Mouse (Mus musculus): ENCODE data around the gene Vmn1r218.
A peak's percentile ranks its signal among the peaks of the same experiment; 100 is the strongest.
"Not testable (repeated sequence)": the region's sequence is repeated elsewhere in the genome, so short reads cannot be mapped to it uniquely, and the experiment has no call there.

Vmn1r218 gene

DNA sequence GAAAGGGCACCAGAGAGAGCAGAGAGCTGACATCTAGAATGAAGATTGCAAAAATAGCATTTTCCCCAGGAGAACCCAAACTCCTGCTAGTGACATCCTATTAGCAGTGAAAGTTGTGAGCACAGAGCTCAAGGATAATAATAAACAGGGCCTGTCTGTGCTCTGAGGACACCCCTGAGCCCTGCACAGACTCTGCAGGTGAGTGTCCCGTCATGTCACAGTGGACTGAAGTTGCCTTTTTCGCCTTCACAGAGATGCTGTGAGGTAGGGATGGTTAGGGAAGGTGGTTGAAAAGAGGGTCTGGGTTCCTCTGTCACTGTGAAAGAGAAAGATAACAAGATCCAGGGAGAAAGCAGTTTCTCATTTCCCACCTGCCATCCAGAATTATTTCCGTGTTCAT, at the start of gene Vmn1r218:
TSS of gene Vmn1r218 (plus strand) at position 57 of the 400 bp plus-strand sequence.
- no peak for DNase-seq

GRCm38 (mm10) chr13:23094386-23094785, 38.6 kb upstream of the Vmn1r218 start:
- DNase-seq = no peak

DNA sequence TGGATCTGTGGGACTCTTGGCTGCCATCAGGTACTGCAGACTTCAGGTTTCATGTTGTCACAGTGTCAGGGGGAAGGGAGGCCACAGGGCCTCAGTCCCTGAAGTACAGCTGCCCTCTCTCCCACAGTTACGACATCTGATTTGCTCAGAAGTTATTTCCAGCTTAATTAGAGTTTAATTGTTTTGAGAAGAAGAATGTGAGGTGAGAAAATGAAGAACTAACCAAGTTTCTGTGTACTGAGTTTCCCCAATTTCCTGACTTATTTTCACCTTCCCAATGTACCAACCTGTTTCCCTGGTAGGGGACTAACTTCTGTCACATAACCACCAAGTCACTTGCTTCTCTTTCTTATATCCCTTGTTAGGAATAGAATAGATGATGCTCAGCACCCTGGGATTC, 14.8 kb upstream of the Vmn1r218 start, which contains the start of gene Vmn1r217:
TSS of gene Vmn1r217 (minus strand) at position 101 of the 400 bp plus-strand sequence.
- DNase-seq = not testable (repeated sequence)

DNA sequence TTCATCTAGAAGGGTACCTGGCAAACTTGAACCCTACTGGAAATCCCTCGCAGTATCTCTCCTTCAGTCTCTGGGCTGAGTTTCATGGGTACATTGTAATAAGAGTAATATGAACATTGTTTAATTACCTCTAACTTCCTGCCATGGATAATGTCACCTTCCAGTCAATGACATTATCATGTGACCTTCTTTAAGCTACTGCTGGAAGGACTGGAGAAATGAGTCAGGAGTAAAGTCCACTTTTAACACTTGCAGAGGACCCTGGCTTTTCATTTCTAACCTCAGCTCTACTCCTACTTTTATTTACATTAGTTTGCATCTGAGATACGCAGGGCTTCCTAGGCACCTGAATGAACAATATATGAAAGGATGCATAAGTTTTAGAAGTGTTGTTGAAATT, 12.3 kb upstream of the Vmn1r218 start:
- no peak for DNase-seq

DNA sequence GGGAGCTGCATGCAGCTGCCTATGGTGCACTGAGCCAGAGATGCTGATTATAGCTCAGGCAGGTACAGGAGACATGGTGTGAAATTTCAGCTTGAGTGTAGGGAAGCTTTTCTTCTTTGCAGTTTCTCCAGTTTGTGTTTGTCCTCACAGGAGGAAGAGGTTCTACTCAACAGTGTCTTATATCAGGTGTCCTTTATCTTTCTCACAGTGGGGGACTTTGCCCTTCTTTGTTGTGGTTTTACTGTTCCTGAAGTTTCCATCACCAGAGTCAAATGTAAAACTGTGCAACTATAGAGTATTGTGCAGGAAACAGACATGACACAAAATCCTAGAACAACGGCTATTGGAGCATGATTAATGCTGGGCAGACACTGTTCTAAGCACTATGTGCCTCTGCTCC, 546 bp downstream of the Vmn1r218 start:
- DNase-seq = no peak

DNA sequence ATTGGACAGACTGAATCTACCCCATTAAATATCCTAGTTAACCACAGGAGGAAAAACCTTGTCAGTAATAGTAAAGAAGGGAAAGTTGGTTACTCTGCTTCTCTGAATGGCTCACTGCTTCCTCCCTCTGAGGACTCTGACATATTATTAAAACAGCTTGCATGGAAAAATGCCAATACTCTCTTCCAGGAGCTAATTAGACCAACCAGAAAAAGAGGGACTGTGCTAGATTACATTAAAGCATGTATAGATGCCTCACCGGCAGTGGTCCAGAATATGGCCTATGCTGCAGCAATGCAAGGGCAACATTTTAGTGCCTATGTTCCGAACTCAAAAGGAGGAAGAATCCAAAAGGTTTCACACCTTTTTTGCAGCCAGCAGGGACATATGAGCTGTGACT, 5.9 kb downstream of the Vmn1r218 start:
- DNase-seq = no peak

- peak in 1 of 2 experiments; percentile 27 for DNase-seq
These were observed 24.9 kb downstream of the Vmn1r218 start for GRCm38 (mm10) chr13:23157848-23158247.

- no peak for DNase-seq
These were observed 26.1 kb downstream of the Vmn1r218 start, which contains the start of gene Vmn1r219 for GRCm38 (mm10) chr13:23159012-23159411. Gene Vmn1r219 (plus strand): TSS chr13:23159312.

DNA sequence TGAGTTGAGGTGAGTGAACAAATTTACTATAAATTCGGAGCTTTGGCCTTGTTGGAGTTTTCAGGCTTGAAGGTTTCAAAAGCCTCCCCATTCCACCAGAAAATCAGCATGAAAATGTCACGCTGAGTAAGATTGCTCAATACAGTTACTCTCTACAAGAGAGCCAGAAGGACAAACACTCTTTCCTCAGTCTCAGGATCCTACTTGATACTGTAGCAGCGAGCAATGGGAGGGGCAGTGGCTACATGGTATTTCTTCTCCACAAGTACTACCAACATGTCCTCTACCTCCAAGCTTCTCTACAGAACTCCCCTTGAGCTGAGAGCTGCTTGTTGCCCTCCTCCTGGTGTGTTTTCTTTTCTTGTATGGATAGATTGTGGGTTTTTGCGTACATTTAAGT, 33.5 kb downstream of the Vmn1r218 start:
- DNase-seq = not testable (repeated sequence)

- DNase-seq = no peak
These were observed 54.9 kb downstream of the Vmn1r218 start, which contains the start of gene Vmn1r220 for GRCm38 (mm10) chr13:23187875-23188274. Gene Vmn1r220 (minus strand): TSS chr13:23187975.
